Mouse (Mus musculus) brain, embryonic 14.5 days (tissue): Measurements from ENCODE around the gene Gm20481. TPM values are rescaled to one million over a fixed set of nuclear protein-coding genes. Genes with fewer than 3 reads are reported as not detected.
"Not testable (repeated sequence)": the region's sequence is repeated elsewhere in the genome, so short reads cannot be mapped to it uniquely, and the experiment has no call there.

Experiments
- DNase-seq: peaks from one replicate; pipeline ENCODE4 v3.0.0-alpha.2; 2011; ENCODE audit warnings: low read depth
- CTCF ChIP-seq: fragments of 200-500 bp; IDR thresholded peaks from 2 replicates; pipeline ENCODE4 v1.5.1; 2012; ENCODE audit warnings: inconsistent platforms, mild to moderate bottlenecking, moderate library complexity, borderline replicate concordance; ENCODE audit not compliant: insufficient read depth, insufficient read length; ENCODE audit errors: extremely low read depth
- POLR2A ChIP-seq: fragments of 200-500 bp; IDR thresholded peaks from 2 replicates; pipeline ENCODE4 v1.6.1; 2012; ENCODE audit warnings: mild to moderate bottlenecking, inconsistent platforms, borderline replicate concordance; ENCODE audit not compliant: poor library complexity, insufficient read depth, insufficient read length, severe bottlenecking; ENCODE audit errors: extremely low read depth
- polyA plus RNA-seq: library from polyadenylated mRNA; depleted of rRNA; stranded (reverse); fragments of >200 nt; gene quantifications from 2 replicates; pipeline ENCODE4 v1.2.3, GENCODE M21; 2012

Gene Gm20481
- polyA plus RNA-seq, 1 experiment = not detected

DNA sequence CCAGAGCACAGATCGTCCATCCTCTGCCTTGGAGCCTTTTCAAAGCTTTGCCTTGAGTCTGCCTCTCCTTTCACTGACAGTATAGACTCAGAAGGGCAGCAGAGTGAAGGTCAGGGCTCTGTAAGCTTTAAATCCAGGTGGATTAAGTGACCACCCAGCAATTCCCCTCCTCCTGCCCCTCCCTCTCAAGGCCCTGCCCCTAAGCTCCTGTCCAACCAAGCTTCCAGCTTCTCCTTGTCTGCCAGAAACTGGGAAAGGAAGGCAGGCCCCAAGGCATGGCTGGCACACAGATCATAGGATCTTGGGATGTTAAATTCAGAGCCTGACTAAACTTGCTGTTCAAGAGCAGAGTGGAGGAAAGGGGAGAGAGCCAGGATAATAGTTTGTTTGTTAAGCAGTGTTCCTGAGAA, 5.1 kb upstream of the Gm20481 start:
- DNase-seq = no peak

DNA sequence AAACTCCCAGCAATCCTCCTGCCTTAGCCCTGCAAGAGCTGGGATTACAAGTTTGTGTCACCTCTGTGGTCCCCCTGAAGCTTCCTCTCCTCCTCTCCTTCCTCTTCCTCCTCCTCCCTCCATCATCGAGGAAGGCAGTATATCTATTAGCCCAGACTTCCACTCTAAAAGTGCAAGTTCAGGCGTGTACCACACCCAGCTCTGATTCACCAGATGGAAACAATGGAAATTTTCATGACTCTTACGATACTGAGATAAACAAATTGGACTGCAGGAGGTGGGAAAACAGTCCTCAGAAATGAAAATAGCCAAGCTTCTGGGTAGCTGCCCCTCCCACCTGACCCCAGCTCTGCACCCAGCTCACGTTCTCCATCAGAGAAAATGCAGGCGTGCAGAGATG, 4.1 kb upstream of the Gm20481 start:
- no peak for DNase-seq
- TF ChIP-seq CTCF = no peak

More for the DNA sequence above, 5.1 kb upstream of the Gm20481 start:
- no peak for TF ChIP-seq POLR2A
- TF ChIP-seq CTCF = no peak

DNA sequence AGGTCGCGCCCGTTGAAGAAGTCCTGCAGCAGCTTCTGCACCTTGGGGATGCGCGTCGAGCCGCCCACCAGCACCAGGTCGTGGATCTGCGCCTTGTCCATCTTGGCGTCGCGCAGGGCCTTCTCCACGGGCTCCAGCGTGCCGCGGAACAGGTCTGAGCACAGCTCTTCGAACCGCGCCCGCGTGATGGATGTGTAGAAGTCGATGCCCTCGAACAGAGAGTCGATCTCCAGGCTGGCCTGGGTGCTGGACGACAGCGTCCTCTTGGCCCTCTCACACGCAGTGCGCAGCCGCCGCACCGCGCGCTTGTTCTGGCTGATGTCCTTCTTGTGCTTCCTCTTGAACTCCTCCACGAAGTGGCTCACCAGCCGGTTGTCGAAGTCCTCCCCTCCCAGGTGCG, 1.1 kb downstream of the Gm20481 start:
- not testable (repeated sequence) for DNase-seq

DNA sequence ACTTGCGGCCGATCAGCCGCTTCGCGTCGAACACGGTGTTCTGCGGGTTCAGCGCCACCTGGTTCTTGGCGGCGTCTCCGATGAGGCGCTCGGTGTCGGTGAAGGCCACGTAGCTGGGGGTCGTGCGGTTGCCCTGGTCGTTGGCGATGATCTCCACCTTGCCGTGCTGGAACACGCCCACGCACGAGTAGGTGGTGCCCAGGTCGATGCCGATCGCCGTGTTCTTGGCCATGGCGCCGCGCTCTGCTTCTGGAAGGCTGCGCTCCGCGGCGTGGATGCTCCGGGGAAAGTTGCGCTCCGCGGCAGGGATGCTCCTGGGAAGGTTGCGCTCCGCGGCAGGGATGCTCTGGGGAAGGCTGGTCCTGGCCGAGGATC, 2.0 kb downstream of the Gm20481 start:
- not testable (repeated sequence) for DNase-seq

DNA sequence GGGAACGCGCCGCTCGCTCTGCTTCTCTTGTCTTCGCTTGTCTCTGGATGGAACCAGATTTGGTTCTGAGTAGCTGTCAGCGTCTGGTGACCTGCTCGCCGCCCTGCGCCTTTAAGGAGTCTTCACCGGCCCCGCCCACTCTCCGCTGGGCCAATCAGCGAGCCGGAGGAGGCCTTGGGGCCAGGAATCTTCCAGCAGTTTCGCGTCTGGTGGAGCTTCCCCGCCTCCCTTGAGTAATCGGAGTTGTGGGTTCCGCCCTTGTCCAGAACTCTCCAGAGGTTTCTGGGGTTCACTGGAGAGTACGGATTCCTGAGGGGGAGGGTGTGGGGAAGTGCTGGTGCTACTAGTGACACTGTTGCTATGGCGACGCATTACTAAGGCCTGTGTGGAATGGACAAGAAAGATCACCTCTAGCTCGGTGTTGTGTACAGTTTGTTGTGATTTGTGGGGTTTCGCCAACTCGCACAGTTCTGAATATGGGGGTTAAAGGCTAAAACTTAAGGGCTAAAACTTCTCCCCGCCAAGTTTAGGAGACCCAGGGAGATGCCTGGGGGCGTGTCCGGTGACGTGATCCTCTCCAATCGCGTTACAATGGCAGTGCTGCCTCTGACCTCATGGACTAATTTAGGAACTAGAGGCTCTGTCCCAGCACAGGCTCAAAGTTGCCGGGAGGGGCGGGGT, 2.5 kb downstream of the Gm20481 start, which contains the start of the genes Hspa1a and Hspa1l:
Gene Hspa1a (minus strand): TSS at position 88 of the 681 bp plus-strand sequence.
Gene Hspa1l (plus strand): TSS at position 635 of the 681 bp plus-strand sequence.
- peak; percentile 81 for DNase-seq

DNA sequence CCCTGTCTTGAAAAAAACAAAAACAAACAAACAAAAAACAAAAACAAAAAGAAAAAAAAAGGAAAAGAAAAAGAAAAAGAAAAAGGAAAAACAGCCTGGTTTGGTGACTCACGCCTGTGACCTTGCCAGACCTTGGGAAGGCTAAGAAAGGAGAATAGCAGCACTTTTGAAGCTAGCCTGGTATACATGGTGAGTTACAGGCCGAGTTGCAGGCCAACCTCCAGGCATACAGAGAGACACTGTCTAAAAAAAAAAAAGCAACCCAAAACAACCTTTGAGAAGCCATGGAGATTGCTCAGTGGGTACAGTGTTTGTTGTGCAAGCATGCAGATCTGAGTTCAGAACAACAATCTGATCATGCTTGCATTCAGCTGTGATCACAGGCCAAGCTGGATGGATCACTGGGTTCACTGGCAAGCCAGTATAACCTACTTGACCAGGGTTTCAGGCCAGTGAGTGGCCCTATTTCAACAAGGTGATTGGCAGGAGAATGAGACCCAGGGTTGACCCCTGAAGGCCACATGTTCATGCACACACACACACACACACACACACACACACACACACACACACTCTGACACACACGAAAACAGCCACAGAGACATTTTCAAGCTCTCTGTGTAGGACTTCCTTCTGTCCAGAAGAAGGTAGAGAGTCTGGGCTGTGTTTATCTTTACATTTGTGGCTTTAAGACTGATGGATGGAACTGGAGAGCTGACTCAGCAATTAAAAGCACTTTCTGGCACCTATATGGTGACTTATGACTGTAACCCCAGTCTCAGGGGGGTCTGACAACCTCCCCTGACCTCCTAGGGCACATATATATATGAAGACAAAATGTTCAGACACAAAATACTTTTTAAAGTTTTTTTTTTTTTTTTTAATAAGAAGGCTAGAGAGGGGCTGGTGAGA, 6.1 kb downstream of the Gm20481 start:
- no peak for DNase-seq
- no peak for TF ChIP-seq CTCF
- no peak for TF ChIP-seq POLR2A

DNA sequence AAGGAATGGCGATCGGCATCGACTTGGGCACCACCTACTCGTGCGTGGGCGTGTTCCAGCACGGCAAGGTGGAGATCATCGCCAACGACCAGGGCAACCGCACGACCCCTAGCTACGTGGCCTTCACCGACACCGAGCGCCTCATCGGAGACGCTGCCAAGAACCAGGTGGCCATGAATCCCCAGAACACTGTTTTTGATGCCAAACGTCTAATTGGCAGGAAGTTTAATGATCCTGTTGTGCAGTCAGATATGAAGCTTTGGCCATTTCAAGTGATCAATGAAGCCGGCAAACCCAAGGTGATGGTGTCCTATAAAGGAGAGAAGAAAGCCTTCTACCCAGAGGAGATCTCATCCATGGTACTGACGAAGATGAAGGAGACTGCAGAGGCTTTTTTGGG, 7.3 kb downstream of the Gm20481 start:
- TF ChIP-seq POLR2A (no peak), CTCF (no peak)
- no peak for DNase-seq

DNA sequence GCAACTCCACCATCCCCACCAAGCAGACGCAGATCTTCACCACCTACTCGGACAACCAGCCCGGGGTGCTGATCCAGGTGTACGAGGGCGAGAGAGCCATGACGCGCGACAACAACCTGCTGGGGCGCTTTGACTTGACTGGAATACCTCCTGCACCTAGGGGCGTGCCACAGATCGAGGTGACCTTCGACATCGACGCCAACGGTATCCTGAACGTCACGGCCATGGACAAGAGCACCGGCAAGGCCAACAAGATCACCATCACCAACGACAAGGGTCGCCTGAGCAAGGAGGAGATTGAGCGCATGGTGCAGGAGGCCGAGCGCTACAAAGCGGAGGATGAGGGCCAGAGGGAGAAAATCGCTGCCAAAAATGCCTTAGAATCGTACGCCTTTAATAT, 8.5 kb downstream of the Gm20481 start:
- no peak for TF ChIP-seq POLR2A
- no peak for TF ChIP-seq CTCF
- DNase-seq = no peak

DNA sequence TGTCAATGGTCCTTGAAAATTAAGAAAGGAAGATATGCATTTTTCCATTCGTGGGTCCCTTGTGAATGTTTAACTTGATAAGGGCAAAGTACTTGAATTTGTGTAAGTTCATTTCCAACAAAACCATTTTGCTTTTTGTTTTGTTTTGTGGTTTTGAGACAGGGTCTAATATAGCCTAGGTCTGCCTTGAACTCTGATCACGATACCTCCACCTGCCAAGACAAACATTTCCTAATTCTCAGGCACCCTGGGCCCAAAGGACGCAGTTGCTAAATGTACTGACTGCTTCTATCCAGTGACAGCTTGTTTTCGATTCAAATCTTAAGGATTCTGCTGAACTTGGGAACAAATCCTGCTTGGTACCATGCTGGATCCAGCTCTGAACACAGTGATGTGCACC, 9.9 kb downstream of the Gm20481 start:
- TF ChIP-seq CTCF (no peak), POLR2A (no peak)
- no peak for DNase-seq

DNA sequence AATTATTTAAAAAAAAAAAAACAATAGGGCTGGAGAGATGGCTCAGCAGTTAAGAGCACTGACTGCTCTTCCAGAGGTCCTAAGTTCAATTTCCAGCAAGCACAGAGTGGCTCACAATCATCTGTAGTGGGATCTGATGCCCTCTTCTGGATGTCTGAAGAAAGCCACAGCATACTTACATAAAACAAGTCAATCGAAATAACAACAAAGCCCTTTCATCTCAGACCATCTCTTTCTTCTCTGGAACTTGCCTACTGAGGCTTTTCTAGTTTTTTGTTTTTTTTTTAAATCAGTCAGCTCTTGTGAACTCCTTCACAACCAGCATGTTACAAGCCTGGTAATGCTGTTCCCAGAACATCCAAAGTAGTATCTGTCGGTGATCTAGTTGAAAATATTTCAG, 10.9 kb downstream of the Gm20481 start:
- TF ChIP-seq CTCF (peak; percentile 42; the same call in 1 of the 2 replicates), POLR2A (no peak)
- DNase-seq = peak; percentile 85

DNA sequence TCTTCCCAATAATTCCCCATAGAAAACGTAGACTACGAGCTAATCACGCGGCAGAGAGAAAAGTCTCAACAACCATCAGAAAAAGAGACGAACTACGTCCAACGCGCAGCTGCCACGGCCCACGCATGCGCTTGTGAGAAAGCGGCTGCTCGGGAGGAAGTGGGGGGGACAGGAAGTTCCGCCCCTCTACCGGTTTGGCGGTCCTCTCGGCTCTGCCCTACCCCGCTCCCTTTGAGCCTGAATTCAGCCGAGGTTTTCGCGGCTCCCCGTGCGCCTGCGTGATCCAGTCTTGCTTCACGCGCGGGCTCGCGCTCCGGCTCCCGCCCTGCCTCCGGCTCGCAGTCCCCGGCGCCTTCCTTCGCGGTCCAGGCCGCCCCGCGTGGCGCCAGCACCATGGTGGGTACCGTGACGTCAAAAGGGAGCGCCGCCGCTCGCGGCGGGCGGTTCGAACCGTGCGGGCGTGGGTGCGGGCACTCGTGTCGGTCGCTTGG, 12.0 kb downstream of the Gm20481 start, which contains the start of gene Lsm2:
Gene Lsm2 (plus strand): TSS at position 173 of the 491 bp plus-strand sequence.
- TF ChIP-seq CTCF = no peak
- peak; percentile 59 for TF ChIP-seq POLR2A
- DNase-seq = peak; percentile 98

DNA sequence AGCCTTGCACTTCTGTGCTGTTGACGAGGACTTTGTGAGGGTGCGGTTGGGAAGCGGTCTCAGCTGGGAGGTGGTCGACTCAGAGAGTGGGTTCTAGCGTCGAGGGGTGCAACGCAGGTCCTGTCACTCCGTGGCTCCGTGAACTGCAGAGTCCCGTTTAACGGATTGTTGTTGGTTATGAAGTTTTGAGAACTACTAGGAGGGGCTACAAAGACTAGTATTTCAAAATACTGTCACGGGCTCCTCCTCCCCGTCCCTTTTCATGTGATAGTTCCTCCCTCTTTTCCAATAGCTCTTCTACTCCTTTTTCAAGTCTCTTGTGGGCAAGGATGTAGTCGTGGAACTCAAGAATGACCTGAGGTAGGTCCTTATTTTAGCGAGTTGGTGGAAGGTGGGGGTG, 12.6 kb downstream of the Gm20481 start:
- DNase-seq = no peak
- TF ChIP-seq POLR2A (no peak), CTCF (no peak)
